Mouse (Mus musculus) midbrain, embryonic 15.5 days (tissue): Measurements from ENCODE around the gene Akap7. TPM values are rescaled to one million over a fixed set of nuclear protein-coding genes. Genes with fewer than 3 reads are reported as not detected.

Experiments
- ATAC-seq: fragments of 200-750 bp; cut with Nextera tagmentation; replicated peaks from 2 replicates; pipeline ENCODE4 v1.8.0; 2017; ENCODE audit warnings: moderate TSS enrichment
- H3K27ac ChIP-seq: fragments of 300-500 bp; sonication (generic); 2 replicates; pipeline ENCODE4 v1.5.1; 2015; ENCODE audit warnings: mild to moderate bottlenecking, inconsistent platforms
- H3K27me3 ChIP-seq: fragments of 300-500 bp; sonication (generic); replicated peaks from 2 replicates; pipeline ENCODE4 v1.6.1; 2015; ENCODE audit warnings: inconsistent platforms
- H3K36me3 ChIP-seq: fragments of 300-500 bp; sonication (generic); replicated peaks from 2 replicates; pipeline ENCODE4 v1.6.1; 2015; ENCODE audit warnings: inconsistent platforms
- H3K4me1 ChIP-seq: fragments of 300-500 bp; sonication (generic); 2 replicates; pipeline ENCODE4 v1.6.1; 2015; ENCODE audit warnings: inconsistent platforms
- H3K4me2 ChIP-seq: fragments of 300-500 bp; sonication (generic); 2 replicates; pipeline ENCODE4 v1.6.1; 2015; ENCODE audit warnings: inconsistent platforms, mild to moderate bottlenecking, moderate library complexity
- H3K4me3 ChIP-seq: fragments of 300-500 bp; sonication (generic); 2 replicates; pipeline ENCODE4 v1.5.1; 2015; ENCODE audit warnings: mild to moderate bottlenecking, inconsistent platforms
- H3K9ac ChIP-seq: fragments of 300-500 bp; sonication (generic); 2 replicates; pipeline ENCODE4 v1.6.1; 2015; ENCODE audit warnings: mild to moderate bottlenecking, inconsistent platforms
- H3K9me3 ChIP-seq: fragments of 300-500 bp; sonication (generic); 2 replicates; pipeline ENCODE4 v1.6.1; 2016; ENCODE audit warnings: inconsistent platforms
- WGBS: fragments of 180-500 bp; shearing (Covaris S2); methylation state at CpG from one replicate; pipeline ENCODE4 v1.1.7; 2015; ENCODE audit warnings: mixed read lengths; 5-methylcytosine and 5-hydroxymethylcytosine counted together
- polyA plus RNA-seq: library from polyadenylated mRNA; unstranded; fragments of >200 nt; fragmentation: Nextera tagmentation; extraction: Ambion mirVana; gene quantifications from 2 replicates; pipeline ENCODE4 v1.2.1, GENCODE M21; 2015

The Akap7 gene
- 38.5 and 42.4 TPM in 2 replicates for polyA plus RNA-seq

GRCm38 (mm10) chr10:25307770-25308169, at the start of gene Akap7:
TSS of gene Akap7 (minus strand) at chr10:25307870.
- Histone ChIP-seq H3K27ac (no peak within 1 kb of the TSS), H3K27me3 (no peaks in the 10 kb centered on the region), H3K4me3 (no peak within 1 kb of the TSS), H3K4me2 (no peak within 1 kb of the TSS), H3K36me3 (no peaks in the 10 kb centered on the region), H3K9ac (no peak within 1 kb of the TSS), H3K4me1 (peaks cover 9% of the 10 kb centered on the region; the same call in 1 of the 2 replicates), H3K9me3 (no peaks in the 10 kb centered on the region)
- ATAC-seq: no peak
- WGBS: 91% methylated on average over 9 of the region's 9 CpGs

- Histone ChIP-seq H3K27ac (no peak overlapping the region), H3K4me2 (no peak overlapping the region), H3K4me1 (peaks cover 3% of the 10 kb centered on the region), H3K36me3 (no peaks in the 10 kb centered on the region), H3K27me3 (no peaks in the 10 kb centered on the region), H3K9ac (no peak overlapping the region), H3K4me3 (no peak overlapping the region), H3K9me3 (no peaks in the 10 kb centered on the region)
- no peak for ATAC-seq
- 86% methylated on average over 7 of the region's 7 CpGs for WGBS
Measured at GRCm38 (mm10) chr10:25354390-25354789, 46.7 kb upstream of the Akap7 start.

- 96% methylated on average over 3 of the region's 3 CpGs for WGBS
- no peak for ATAC-seq
- H3K27ac ChIP-seq: no peak overlapping the region
- no peaks in the 10 kb centered on the region for H3K9me3 ChIP-seq
- no peak overlapping the region for H3K9ac ChIP-seq
- H3K4me1 ChIP-seq: no peaks in the 10 kb centered on the region
- H3K4me2 ChIP-seq: no peak overlapping the region
- H3K27me3 ChIP-seq: no peaks in the 10 kb centered on the region
- H3K36me3 ChIP-seq: no peaks in the 10 kb centered on the region
- no peak overlapping the region for H3K4me3 ChIP-seq
Measured at GRCm38 (mm10) chr10:25353941-25354340, 46.3 kb upstream of the Akap7 start.

- Histone ChIP-seq H3K9ac (no peak overlapping the region), H3K4me3 (no peak overlapping the region), H3K27ac (no peak overlapping the region), H3K27me3 (no peaks in the 10 kb centered on the region), H3K36me3 (no peaks in the 10 kb centered on the region), H3K9me3 (peaks cover 8% of the 10 kb centered on the region; the same call in 1 of the 2 replicates), H3K4me1 (no peaks in the 10 kb centered on the region), H3K4me2 (no peak overlapping the region)
- ATAC-seq: no peak
Measured at GRCm38 (mm10) chr10:25342801-25343200, 35.1 kb upstream of the Akap7 start.

GRCm38 (mm10) chr10:25340675-25341074, 33.0 kb upstream of the Akap7 start:
- ATAC-seq: no peak
- 94% methylated on average over 5 of the region's 5 CpGs for WGBS
- Histone ChIP-seq H3K4me3 (no peak overlapping the region), H3K4me2 (no peak overlapping the region), H3K4me1 (no peaks in the 10 kb centered on the region), H3K9ac (no peak overlapping the region), H3K36me3 (no peaks in the 10 kb centered on the region), H3K9me3 (peaks cover 8% of the 10 kb centered on the region; the same call in 1 of the 2 replicates), H3K27me3 (no peaks in the 10 kb centered on the region), H3K27ac (no peak overlapping the region)

- Histone ChIP-seq H3K4me2 (no peak overlapping the region), H3K4me3 (no peak overlapping the region), H3K9me3 (no peaks in the 10 kb centered on the region), H3K9ac (no peak overlapping the region), H3K27me3 (no peaks in the 10 kb centered on the region), H3K36me3 (no peaks in the 10 kb centered on the region), H3K4me1 (no peaks in the 10 kb centered on the region), H3K27ac (no peak overlapping the region)
- no peak for ATAC-seq
- 73% methylated on average over 4 of the region's 4 CpGs for WGBS
Measured at GRCm38 (mm10) chr10:25333390-25334079, 25.9 kb upstream of the Akap7 start.

- no peak for ATAC-seq
- Histone ChIP-seq H3K4me3 (no peak overlapping the region), H3K27ac (no peak overlapping the region)
Measured at GRCm38 (mm10) chr10:25331321-25332049, 23.8 kb upstream of the Akap7 start.

GRCm38 (mm10) chr10:25330094-25330493, 22.4 kb upstream of the Akap7 start:
- H3K36me3 ChIP-seq: no peaks in the 10 kb centered on the region
- H3K4me2 ChIP-seq: no peak overlapping the region
- H3K4me1 ChIP-seq: no peaks in the 10 kb centered on the region
- ATAC-seq: no peak
- no peak overlapping the region for H3K9ac ChIP-seq
- no peak overlapping the region for H3K27ac ChIP-seq
- no peaks in the 10 kb centered on the region for H3K9me3 ChIP-seq
- H3K27me3 ChIP-seq: no peaks in the 10 kb centered on the region
- 88% methylated on average over 7 of the region's 7 CpGs for whole genome bisulfite sequencing
- H3K4me3 ChIP-seq: no peak overlapping the region

More at GRCm38 (mm10) chr10:25331321-25332049, 23.8 kb upstream of the Akap7 start:
- H3K27me3 ChIP-seq: no peaks in the 10 kb centered on the region
- no peaks in the 10 kb centered on the region for H3K4me1 ChIP-seq
- no peak overlapping the region for H3K4me2 ChIP-seq
- H3K36me3 ChIP-seq: no peaks in the 10 kb centered on the region
- no peak overlapping the region for H3K9ac ChIP-seq
- H3K9me3 ChIP-seq: no peaks in the 10 kb centered on the region
- WGBS: 45% methylated on average over 9 of the region's 9 CpGs

GRCm38 (mm10) chr10:25327511-25327910, 19.8 kb upstream of the Akap7 start:
- no peaks in the 10 kb centered on the region for H3K36me3 ChIP-seq
- no peaks in the 10 kb centered on the region for H3K4me1 ChIP-seq
- no peaks in the 10 kb centered on the region for H3K9me3 ChIP-seq
- H3K4me3 ChIP-seq: no peak overlapping the region
- no peak overlapping the region for H3K4me2 ChIP-seq
- no peak overlapping the region for H3K9ac ChIP-seq
- ATAC-seq: no peak
- no peaks in the 10 kb centered on the region for H3K27me3 ChIP-seq
- 77% methylated on average over 6 of the region's 6 CpGs for WGBS
- H3K27ac ChIP-seq: no peak overlapping the region

- no peaks in the 10 kb centered on the region for H3K4me1 ChIP-seq
- no peak overlapping the region for H3K27ac ChIP-seq
- no peak overlapping the region for H3K4me3 ChIP-seq
- no peak for ATAC-seq
- no peak overlapping the region for H3K9ac ChIP-seq
- no peaks in the 10 kb centered on the region for H3K9me3 ChIP-seq
- 43% methylated on average over 4 of the region's 4 CpGs for WGBS
- no peaks in the 10 kb centered on the region for H3K27me3 ChIP-seq
- no peaks in the 10 kb centered on the region for H3K36me3 ChIP-seq
- H3K4me2 ChIP-seq: no peak overlapping the region
Measured at GRCm38 (mm10) chr10:25325690-25326089, 18.0 kb upstream of the Akap7 start.

GRCm38 (mm10) chr10:25321198-25321597, 13.5 kb upstream of the Akap7 start:
- H3K4me3 ChIP-seq: no peak overlapping the region
- H3K27ac ChIP-seq: no peak overlapping the region
- no peaks in the 10 kb centered on the region for H3K27me3 ChIP-seq
- WGBS: 88% methylated on average over 4 of the region's 4 CpGs
- H3K4me1 ChIP-seq: no peaks in the 10 kb centered on the region
- ATAC-seq: no peak
- H3K9ac ChIP-seq: no peak overlapping the region
- no peak overlapping the region for H3K4me2 ChIP-seq
- H3K36me3 ChIP-seq: no peaks in the 10 kb centered on the region
- H3K9me3 ChIP-seq: no peaks in the 10 kb centered on the region

- Histone ChIP-seq H3K9ac (no peak overlapping the region), H3K36me3 (no peaks in the 10 kb centered on the region), H3K27ac (no peak overlapping the region), H3K4me3 (no peak overlapping the region), H3K9me3 (no peaks in the 10 kb centered on the region), H3K4me1 (no peaks in the 10 kb centered on the region), H3K27me3 (no peaks in the 10 kb centered on the region), H3K4me2 (no peak overlapping the region)
- ATAC-seq: no peak
Measured at GRCm38 (mm10) chr10:25319531-25319930, 11.9 kb upstream of the Akap7 start.

GRCm38 (mm10) chr10:25318405-25318804, 10.7 kb upstream of the Akap7 start:
- no peak overlapping the region for H3K4me2 ChIP-seq
- no peaks in the 10 kb centered on the region for H3K4me1 ChIP-seq
- H3K27me3 ChIP-seq: no peaks in the 10 kb centered on the region
- no peak overlapping the region for H3K9ac ChIP-seq
- WGBS: 92% methylated on average over 5 of the region's 5 CpGs
- no peaks in the 10 kb centered on the region for H3K36me3 ChIP-seq
- no peak for ATAC-seq
- no peak overlapping the region for H3K4me3 ChIP-seq
- no peak overlapping the region for H3K27ac ChIP-seq
- H3K9me3 ChIP-seq: no peaks in the 10 kb centered on the region
